Mouse (Mus musculus): ENCODE measurements around the gene Olfr1100.

Gene Olfr1100

GRCm38 (mm10) chr2:86979854-86980253 is at the start of gene Olfr1100:
Gene Olfr1100, minus strand, starts transcription at chr2:86979954.
- DNase-seq (ENCODE audit: low spot score in 2 of 2): no peak

GRCm38 (mm10) chr2:87026980-87027379 is 47.2 kb upstream of the Olfr1100 start, which contains the start of gene Olfr1104:
Gene Olfr1104, minus strand, starts transcription at chr2:87027080.
- no peak for DNase-seq (ENCODE audit: low spot score in 2 of 2)

GRCm38 (mm10) chr2:86998098-86998497 is 18.3 kb upstream of the Olfr1100 start, which contains the start of gene Olfr1102:
Gene Olfr1102, plus strand, starts transcription at chr2:86998398.
- DNase-seq (ENCODE audit: low spot score in 2 of 2): no peak

DNA sequence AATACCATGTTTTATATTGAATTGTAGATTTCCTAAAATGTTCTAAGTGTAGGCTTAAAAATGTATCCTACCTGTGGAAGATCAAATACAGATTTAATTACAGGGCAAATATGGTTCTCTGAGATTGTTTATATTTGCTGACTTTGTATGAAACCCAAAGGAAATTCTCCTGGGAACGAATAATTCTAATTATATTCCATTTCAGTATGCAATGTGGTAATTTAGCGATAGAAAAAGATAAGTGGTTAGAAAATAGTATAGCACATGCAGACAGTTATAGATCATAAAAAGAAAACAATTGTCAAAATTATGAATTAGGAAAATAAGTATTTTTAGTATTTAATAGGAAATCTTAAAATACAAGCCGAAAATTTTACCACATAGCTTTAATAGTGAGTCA is 11.4 kb upstream of the Olfr1100 start, which contains the start of gene Olfr1101:
Gene Olfr1101, minus strand, starts transcription at position 101 of the 400 bp plus-strand sequence.
- DNase-seq (ENCODE audit: low spot score in 2 of 2): no peak

DNA sequence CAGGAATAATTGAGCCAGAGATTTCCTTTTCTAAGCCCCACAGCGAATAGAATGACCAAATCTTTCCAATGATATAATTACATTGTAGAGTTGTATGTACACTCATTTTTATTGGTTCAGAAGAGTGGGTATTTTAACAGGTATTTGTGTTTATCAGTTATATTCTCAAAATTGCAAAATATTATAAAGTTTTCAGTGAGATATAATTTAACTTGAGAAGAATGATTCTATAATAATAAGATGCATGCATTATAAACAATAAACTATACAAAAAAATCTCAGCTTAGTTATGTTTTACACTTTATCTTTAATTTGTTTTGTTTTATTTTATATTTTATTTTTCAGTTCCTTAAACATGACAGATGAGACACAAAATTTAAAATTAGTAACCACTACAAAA is 19.2 kb downstream of the Olfr1100 start, which contains the start of gene Olfr1099:
Gene Olfr1099, minus strand, starts transcription at position 101 of the 400 bp plus-strand sequence.
- DNase-seq (ENCODE audit: low spot score in 2 of 2): no peak

- no peak for DNase-seq (ENCODE audit: low spot score in 2 of 2)
Observed at GRCm38 (mm10) chr2:86926557-86926956, 53.2 kb downstream of the Olfr1100 start.

Measured in frontal cortex, postnatal 14 days (tissue).